Mouse (Mus musculus) layer of hippocampus, adult 8-10 months (tissue): ENCODE measurements at regions not wholly inside any gene's neighbourhood (a gene's known extent, or its start where the extent isn't known, plus 50 kb on each side); places are given as distances from the start of the nearest gene placed in this dataset.

ENCODE experiments used
- DNase-seq, 2 experiments: peaks; one replicate each; pipeline ENCODE4 v3.0.0; 2022; ENCODE audit warnings: low spot score in 2 of 2

GRCm38 (mm10) chr3:37934236-37934635 is 209.9 kb upstream of the Gm5148 start:
- no peak for DNase-seq

GRCm38 (mm10) chr3:37928731-37929130 is 204.4 kb upstream of the Gm5148 start:
- no peak for DNase-seq

DNA sequence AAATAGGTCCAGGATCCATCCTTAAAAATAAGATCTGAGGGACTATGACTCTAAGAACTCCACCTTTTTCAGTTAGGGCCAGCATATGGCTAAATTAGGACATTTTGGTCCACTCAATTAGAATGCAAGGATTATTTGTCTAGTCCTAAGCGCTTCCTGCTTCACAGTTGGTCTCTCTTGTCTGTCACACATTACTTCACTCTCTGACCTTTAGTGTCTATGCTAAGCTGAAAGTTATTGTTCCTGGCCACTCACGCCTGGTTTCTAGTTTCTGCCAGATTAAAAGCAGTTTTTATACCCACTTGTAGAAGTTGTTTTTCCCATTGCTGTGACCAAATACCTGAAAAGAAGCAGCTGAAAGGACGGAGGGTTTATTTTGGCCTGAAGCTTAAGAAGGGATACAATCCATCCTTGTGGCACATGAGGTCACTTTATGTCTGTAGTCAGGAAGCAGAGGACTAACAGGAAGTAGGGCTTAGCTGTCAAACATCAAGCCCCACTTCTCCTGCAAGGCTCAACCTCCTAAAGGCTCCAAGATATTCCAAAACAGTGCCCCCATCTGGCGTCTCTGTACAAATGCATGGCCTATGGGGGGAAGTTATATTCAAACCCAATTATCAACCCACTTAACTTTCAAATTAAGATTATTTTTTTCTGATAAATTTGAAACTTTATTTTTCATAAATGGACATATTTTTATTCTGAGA is 195.3 kb upstream of the Gm5148 start:
- DNase-seq: no peak

- DNase-seq: no peak
These were observed 192.6 kb upstream of the Gm5148 start for GRCm38 (mm10) chr3:37916786-37917479.

DNA sequence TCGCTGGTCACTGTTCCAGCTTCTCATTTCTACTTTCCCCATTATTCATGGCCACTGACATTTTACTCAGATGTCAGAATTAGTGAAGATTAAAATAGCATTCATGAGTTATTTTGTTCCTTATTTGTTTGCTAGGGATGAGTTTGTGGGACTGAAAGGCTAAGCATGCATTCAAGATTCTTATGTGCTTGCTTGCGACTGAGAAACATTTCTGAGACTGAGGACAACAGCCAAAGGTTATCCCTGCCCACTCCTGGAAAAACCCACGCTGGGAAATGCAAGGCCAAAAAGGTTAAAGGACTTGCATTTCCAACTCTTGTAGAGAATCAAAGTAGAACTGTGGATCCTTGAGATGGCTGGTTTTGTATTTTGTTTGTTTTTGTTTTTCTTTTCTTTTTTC is 192.0 kb upstream of the Gm5148 start:
- DNase-seq: no peak

DNA sequence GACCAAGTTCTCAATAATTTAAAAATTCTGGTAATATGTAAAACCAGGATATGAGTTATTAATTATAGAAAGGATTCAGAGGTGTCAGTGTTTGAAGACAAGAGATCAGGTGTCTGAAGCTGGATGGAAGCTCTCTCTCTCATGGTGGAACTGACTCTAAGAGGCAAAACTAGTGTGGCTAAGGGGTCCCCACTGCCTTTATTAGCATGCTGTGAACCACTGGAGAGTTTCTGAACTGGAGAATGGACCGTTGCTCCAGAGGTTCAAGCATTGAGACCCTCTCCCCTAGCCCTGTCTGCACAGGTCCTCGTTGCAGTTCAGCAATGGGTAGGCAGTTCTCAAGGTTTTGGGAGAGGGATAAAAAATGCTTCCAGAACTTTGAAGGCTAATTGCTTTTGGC is 191.4 kb upstream of the Gm5148 start:
- no peak for DNase-seq

- no peak for DNase-seq
These were observed 189.8 kb upstream of the Gm5148 start for GRCm38 (mm10) chr3:37914136-37914535.

- no peak for DNase-seq
These were observed 185.5 kb upstream of the Gm5148 start for GRCm38 (mm10) chr3:37909821-37910220.

- no peak for DNase-seq
These were observed 184.7 kb upstream of the Gm5148 start for GRCm38 (mm10) chr3:37909008-37909407.

GRCm38 (mm10) chr3:37908456-37908855 is 184.2 kb upstream of the Gm5148 start:
- no peak for DNase-seq

DNA sequence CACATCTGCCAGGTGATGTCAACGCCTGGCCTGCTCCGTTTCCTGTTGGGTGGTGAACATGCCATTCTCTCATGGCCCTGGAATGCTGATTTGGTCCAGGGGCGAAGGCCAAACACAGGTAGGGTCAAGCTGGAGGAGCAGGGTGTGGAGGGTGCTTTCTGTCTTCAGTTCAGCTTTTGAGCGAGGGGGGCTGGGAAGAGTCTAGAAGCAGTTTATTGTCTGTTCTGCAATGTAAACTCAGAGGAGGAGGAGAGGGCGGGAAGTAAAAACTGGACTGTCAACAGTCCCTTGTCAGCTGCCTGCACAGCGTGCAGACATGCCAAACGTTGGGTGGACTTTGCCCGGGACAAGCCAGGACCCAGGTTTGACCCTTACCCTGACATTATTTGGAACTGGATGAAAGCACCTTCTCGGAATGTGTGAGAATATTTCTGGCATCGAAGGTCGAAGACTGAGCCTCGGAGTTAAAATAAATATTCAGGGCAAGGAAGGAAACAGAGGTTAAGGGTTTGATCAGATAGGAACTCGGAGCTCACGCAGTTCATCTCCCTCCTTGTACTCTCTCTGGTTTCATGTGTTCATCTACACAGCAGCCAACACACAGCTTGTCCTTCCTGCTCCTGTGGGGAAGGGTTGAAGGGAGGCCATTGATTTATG is 183.3 kb upstream of the Gm5148 start:
- DNase-seq: no peak

DNA sequence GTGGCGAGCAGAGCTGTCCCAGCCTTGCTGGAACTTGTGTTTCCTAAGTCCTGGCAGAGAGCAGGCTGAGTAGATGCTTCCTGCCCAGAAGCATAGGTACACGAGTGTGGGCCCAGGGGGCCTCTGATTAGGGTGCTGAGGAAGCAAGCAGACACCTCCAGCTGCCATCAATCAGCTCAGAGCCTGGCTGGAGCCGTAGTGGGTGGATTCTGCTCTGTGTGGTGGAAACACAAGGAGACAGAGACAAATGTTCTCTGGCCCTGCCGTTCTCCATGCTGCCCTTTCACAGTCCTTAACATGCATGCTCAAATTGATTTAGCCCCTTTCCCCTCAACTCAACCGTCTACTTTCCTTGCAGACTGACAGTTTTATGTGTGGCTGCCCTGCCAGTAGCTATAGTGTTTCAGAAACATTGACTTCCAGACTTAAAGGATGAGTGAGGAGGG is 182.5 kb upstream of the Gm5148 start:
- no peak for DNase-seq

GRCm38 (mm10) chr3:37904188-37904587 is 179.9 kb upstream of the Gm5148 start:
- DNase-seq: no peak

DNA sequence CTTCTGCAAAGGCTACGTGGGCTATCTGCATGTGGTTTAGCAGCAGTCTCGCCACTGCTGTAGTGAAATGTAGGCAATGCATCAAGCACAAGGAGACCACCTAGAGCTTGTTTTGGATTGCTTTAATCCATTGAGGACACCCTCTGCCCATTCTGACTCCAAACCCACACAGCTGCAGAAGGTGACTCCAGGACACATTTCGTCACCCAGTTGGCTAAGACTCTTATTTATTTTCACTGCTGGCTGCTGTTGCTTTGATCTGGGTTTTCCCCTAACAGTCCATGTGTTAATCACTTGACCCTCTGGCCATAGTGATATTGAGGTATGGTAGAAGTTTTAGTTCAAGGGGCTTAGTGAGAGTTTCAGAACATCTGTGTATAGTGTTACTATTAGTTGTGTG is 179.2 kb upstream of the Gm5148 start:
- DNase-seq: no peak

DNA sequence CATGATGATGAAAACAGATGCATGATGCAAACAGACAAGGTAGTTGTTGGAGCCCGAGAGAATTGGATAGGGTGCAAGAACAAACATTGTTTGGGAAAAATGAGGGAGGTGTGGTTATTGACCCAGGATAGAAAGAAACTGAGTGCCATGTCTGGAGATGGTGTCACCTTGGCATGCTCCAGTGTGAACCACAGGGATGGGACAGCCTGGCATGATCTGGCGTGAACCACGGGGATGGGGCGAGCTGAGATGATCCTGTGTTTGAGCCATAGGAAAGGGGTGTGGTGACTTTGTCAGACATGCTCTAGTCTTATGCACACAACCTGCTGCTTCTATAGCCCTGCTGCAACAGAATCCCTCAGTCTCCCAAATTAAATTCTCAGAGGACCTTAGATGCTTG is 178.7 kb upstream of the Gm5148 start:
- no peak for DNase-seq

- no peak for DNase-seq
These were observed 173.1 kb upstream of the Gm5148 start for GRCm38 (mm10) chr3:37897392-37897791.

DNA sequence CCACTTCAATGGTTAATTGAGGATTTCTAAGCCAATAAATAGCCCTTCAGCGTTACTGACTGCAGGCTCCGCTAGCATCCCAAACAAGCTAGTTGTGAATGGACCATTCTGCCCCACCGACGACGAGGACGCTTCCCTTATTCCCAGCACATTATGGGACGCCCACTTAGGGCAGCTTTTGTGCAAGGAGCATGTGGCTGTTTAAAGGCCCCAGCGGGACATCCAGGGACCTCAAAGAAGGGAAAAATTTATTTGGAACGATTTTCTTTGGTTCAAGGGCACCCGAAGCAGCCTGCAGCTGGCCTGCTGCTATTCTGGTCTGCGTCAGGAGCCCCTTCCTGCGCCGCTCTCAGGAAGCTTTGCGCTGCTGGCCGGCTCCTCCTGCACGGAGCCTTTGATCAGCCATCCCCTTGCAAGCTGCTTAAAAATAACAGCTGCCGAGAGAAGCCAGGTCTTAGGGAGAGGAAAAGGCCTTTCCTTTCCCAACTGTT is 172.6 kb upstream of the Gm5148 start:
- peak; percentile 25 to 29 for DNase-seq

- DNase-seq: no peak
These were observed 170.3 kb upstream of the Gm5148 start for GRCm38 (mm10) chr3:37894599-37894998.

GRCm38 (mm10) chr3:37890202-37890601 is 165.9 kb upstream of the Gm5148 start:
- no peak for DNase-seq

DNA sequence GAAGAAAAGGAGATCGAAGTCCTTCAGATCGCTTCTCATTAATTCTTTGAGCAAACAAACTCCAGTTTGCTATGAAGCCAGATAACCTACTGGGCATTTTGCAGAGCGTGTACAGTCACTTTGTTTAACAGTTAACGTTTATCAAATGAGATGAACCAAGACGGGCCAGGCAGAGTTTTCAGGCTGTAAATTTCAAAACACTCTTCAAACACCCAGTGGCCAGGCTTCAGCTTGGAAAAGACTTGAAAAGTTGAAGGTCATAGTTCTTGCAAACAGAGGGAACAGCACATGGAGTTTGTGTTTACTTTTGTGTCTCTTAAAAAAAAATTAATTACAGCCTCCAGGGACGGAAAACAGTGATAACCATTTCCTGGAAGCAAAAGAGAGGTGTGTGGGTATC is 164.2 kb upstream of the Gm5148 start:
- DNase-seq: no peak

- no peak for DNase-seq
These were observed 163.4 kb upstream of the Gm5148 start for GRCm38 (mm10) chr3:37887711-37888110.

GRCm38 (mm10) chr3:37886705-37887454 is 162.6 kb upstream of the Gm5148 start:
- no peak for DNase-seq
